Mouse (Mus musculus) retina, postnatal 1 day (tissue): ENCODE measurements around the gene Rprd1b.
"Not testable (repeated sequence)": the region's sequence is repeated elsewhere in the genome, so short reads cannot be mapped to it uniquely, and the experiment has no call there.

Experiments used
- DNase-seq: peaks from one replicate; pipeline ENCODE4 v3.0.0-alpha.2; 2012

Rprd1b gene

GRCm38 (mm10) chr2:158046186-158046585, 17.9 kb downstream of the Rprd1b start:
- DNase-seq, result no peak

GRCm38 (mm10) chr2:158047903-158048302, 19.6 kb downstream of the Rprd1b start:
- peak; percentile 72 for DNase-seq

- DNase-seq, result no peak
Measured at GRCm38 (mm10) chr2:158048718-158049117, 20.4 kb downstream of the Rprd1b start.

- no peak for DNase-seq
Measured at GRCm38 (mm10) chr2:158050116-158050515, 21.8 kb downstream of the Rprd1b start.

GRCm38 (mm10) chr2:158054596-158054995, 26.3 kb downstream of the Rprd1b start:
- DNase-seq, result no peak

GRCm38 (mm10) chr2:158055383-158055782, 27.1 kb downstream of the Rprd1b start:
- not testable (repeated sequence) for DNase-seq

- no peak for DNase-seq
Measured at GRCm38 (mm10) chr2:158057030-158057429, 28.7 kb downstream of the Rprd1b start.

GRCm38 (mm10) chr2:158058534-158058933, 30.2 kb downstream of the Rprd1b start:
- DNase-seq, result no peak

GRCm38 (mm10) chr2:158059666-158060105, 31.4 kb downstream of the Rprd1b start:
- DNase-seq, result peak; percentile 43

GRCm38 (mm10) chr2:158063036-158063435, 34.7 kb downstream of the Rprd1b start:
- DNase-seq, result no peak

GRCm38 (mm10) chr2:158064571-158065048, 36.3 kb downstream of the Rprd1b start:
- peak; percentile 21 for DNase-seq

- DNase-seq, result no peak
Measured at GRCm38 (mm10) chr2:158065064-158065463, 36.8 kb downstream of the Rprd1b start.

GRCm38 (mm10) chr2:158066456-158066855, 38.2 kb downstream of the Rprd1b start:
- no peak for DNase-seq

- no peak for DNase-seq
Measured at GRCm38 (mm10) chr2:158067260-158067824, 39.0 kb downstream of the Rprd1b start.

GRCm38 (mm10) chr2:158068444-158068971, 40.2 kb downstream of the Rprd1b start:
- no peak for DNase-seq

- DNase-seq, result no peak
Measured at GRCm38 (mm10) chr2:158070885-158071632, 42.8 kb downstream of the Rprd1b start.

GRCm38 (mm10) chr2:158071633-158071995, 43.3 kb downstream of the Rprd1b start:
- DNase-seq, result no peak

- no peak for DNase-seq
Measured at GRCm38 (mm10) chr2:158074835-158075234, 46.5 kb downstream of the Rprd1b start.

- no peak for DNase-seq
Measured at GRCm38 (mm10) chr2:158076690-158077089, 48.4 kb downstream of the Rprd1b start.

- peak; percentile 20 for DNase-seq
Measured at GRCm38 (mm10) chr2:158077981-158078380, 49.7 kb downstream of the Rprd1b start.

- DNase-seq, result no peak
Measured at GRCm38 (mm10) chr2:158078971-158079370, 50.7 kb downstream of the Rprd1b start.

GRCm38 (mm10) chr2:158079843-158080395, 51.6 kb downstream of the Rprd1b start:
- DNase-seq, result peak; percentile 45

GRCm38 (mm10) chr2:158080622-158081241, 52.4 kb downstream of the Rprd1b start:
- DNase-seq, result no peak
